Mouse (Mus musculus): ENCODE measurements around the gene Gm20662. TPM values are rescaled to one million over a fixed set of nuclear protein-coding genes. Genes with fewer than 3 reads are reported as not detected.

Gm20662 gene
- polyA plus RNA-seq, 1 experiment from 2014 or later = not detected

- WGBS = 82% methylated on average over 4 of the region's 4 CpGs
These were observed 35.2 kb upstream of the Gm20662 start for GRCm38 (mm10) chr9:107960928-107961327.

GRCm38 (mm10) chr9:107961351-107961762 is 34.8 kb upstream of the Gm20662 start:
- Histone ChIP-seq H3K4me2 (ENCODE audit: low read depth, low read length) (no peak overlapping the region), H3K27ac (ENCODE audit: low read depth, low read length) (peak overlapping the region; percentile 45; the same call in 1 of the 2 replicates), H3K27me3 (ENCODE audit: control insufficient read depth, insufficient read depth, low read length) (no peaks in the 10 kb centered on the region), H3K9me3 (ENCODE audit: control insufficient read depth, low read length) (no peaks in the 10 kb centered on the region), H3K4me1 (ENCODE audit: control insufficient read depth, insufficient read depth, low read length) (peaks cover 4% of the 10 kb centered on the region; the same call in 1 of the 2 replicates), H3K4me3 (ENCODE audit: low read depth, low read length) (no peak overlapping the region), H3K36me3 (ENCODE audit: control insufficient read depth, insufficient read depth, low read length) (no peaks in the 10 kb centered on the region), H3K9ac (replicated peaks; ENCODE audit: low read depth, low read length) (no peak overlapping the region)
- ATAC-seq (ENCODE audit: low read depth) = peak; percentile 56; the same call in 1 of the 2 replicates
- 70% methylated on average over 10 of the region's 10 CpGs for WGBS

More at GRCm38 (mm10) chr9:107960928-107961327, 35.2 kb upstream of the Gm20662 start:
- ATAC-seq (ENCODE audit: low read depth) = no peak
- H3K4me3 ChIP-seq (ENCODE audit: low read depth, low read length) = no peak overlapping the region
- H3K27ac ChIP-seq (ENCODE audit: low read depth, low read length) = peak overlapping the region; percentile 45; the same call in 1 of the 2 replicates
- H3K36me3 ChIP-seq (ENCODE audit: control insufficient read depth, insufficient read depth, low read length) = no peaks in the 10 kb centered on the region
- peaks cover 4% of the 10 kb centered on the region; the same call in 1 of the 2 replicates for H3K4me1 ChIP-seq (ENCODE audit: control insufficient read depth, insufficient read depth, low read length)
- H3K4me2 ChIP-seq (ENCODE audit: low read depth, low read length) = no peak overlapping the region
- H3K9me3 ChIP-seq (ENCODE audit: control insufficient read depth, low read length) = no peaks in the 10 kb centered on the region
- no peak overlapping the region for H3K9ac ChIP-seq (replicated peaks; ENCODE audit: low read depth, low read length)
- no peaks in the 10 kb centered on the region for H3K27me3 ChIP-seq (ENCODE audit: control insufficient read depth, insufficient read depth, low read length)

GRCm38 (mm10) chr9:107961881-107962280 is 34.3 kb upstream of the Gm20662 start:
- Histone ChIP-seq H3K27ac (ENCODE audit: low read depth, low read length) (peak overlapping the region; percentile 45; the same call in 1 of the 2 replicates), H3K27me3 (ENCODE audit: control insufficient read depth, insufficient read depth, low read length) (no peaks in the 10 kb centered on the region), H3K4me2 (ENCODE audit: low read depth, low read length) (no peak overlapping the region), H3K4me1 (ENCODE audit: control insufficient read depth, insufficient read depth, low read length) (peaks cover 4% of the 10 kb centered on the region; the same call in 1 of the 2 replicates), H3K36me3 (ENCODE audit: control insufficient read depth, insufficient read depth, low read length) (no peaks in the 10 kb centered on the region), H3K9ac (replicated peaks; ENCODE audit: low read depth, low read length) (no peak overlapping the region), H3K4me3 (ENCODE audit: low read depth, low read length) (no peak overlapping the region), H3K9me3 (ENCODE audit: control insufficient read depth, low read length) (no peaks in the 10 kb centered on the region)
- ATAC-seq (ENCODE audit: low read depth) = no peak
- WGBS = 59% methylated on average over 5 of the region's 5 CpGs

- H3K9me3 ChIP-seq (ENCODE audit: control insufficient read depth, low read length) = no peaks in the 10 kb centered on the region
- no peak overlapping the region for H3K27ac ChIP-seq (ENCODE audit: low read depth, low read length)
- no peak for ATAC-seq (ENCODE audit: low read depth)
- no peak overlapping the region for H3K4me2 ChIP-seq (ENCODE audit: low read depth, low read length)
- WGBS = 94% methylated on average over 9 of the region's 9 CpGs
- H3K4me1 ChIP-seq (ENCODE audit: control insufficient read depth, insufficient read depth, low read length) = peaks cover 4% of the 10 kb centered on the region; the same call in 1 of the 2 replicates
- H3K27me3 ChIP-seq (ENCODE audit: control insufficient read depth, insufficient read depth, low read length) = no peaks in the 10 kb centered on the region
- H3K36me3 ChIP-seq (ENCODE audit: control insufficient read depth, insufficient read depth, low read length) = no peaks in the 10 kb centered on the region
- no peak overlapping the region for H3K9ac ChIP-seq (replicated peaks; ENCODE audit: low read depth, low read length)
- no peak overlapping the region for H3K4me3 ChIP-seq (ENCODE audit: low read depth, low read length)
These were observed 33.2 kb upstream of the Gm20662 start for GRCm38 (mm10) chr9:107962916-107963315.

GRCm38 (mm10) chr9:107963700-107964099 is 32.4 kb upstream of the Gm20662 start:
- ATAC-seq (ENCODE audit: low read depth) = peak; percentile 54; the same call in 1 of the 2 replicates
- WGBS = 34% methylated on average over 5 of the region's 5 CpGs

GRCm38 (mm10) chr9:107964681-107965080 is 31.5 kb upstream of the Gm20662 start:
- no peak for ATAC-seq (ENCODE audit: low read depth)
- Histone ChIP-seq H3K36me3 (ENCODE audit: control insufficient read depth, insufficient read depth, low read length) (no peaks in the 10 kb centered on the region), H3K9ac (replicated peaks; ENCODE audit: low read depth, low read length) (no peak overlapping the region), H3K27me3 (ENCODE audit: control insufficient read depth, insufficient read depth, low read length) (no peaks in the 10 kb centered on the region), H3K4me3 (ENCODE audit: low read depth, low read length) (no peak overlapping the region), H3K4me1 (ENCODE audit: control insufficient read depth, insufficient read depth, low read length) (peaks cover 4% of the 10 kb centered on the region; the same call in 1 of the 2 replicates), H3K27ac (ENCODE audit: low read depth, low read length) (no peak overlapping the region), H3K9me3 (ENCODE audit: control insufficient read depth, low read length) (no peaks in the 10 kb centered on the region), H3K4me2 (ENCODE audit: low read depth, low read length) (no peak overlapping the region)
- 96% methylated on average over 9 of the region's 9 CpGs for WGBS

More at GRCm38 (mm10) chr9:107963700-107964099, 32.4 kb upstream of the Gm20662 start:
- Histone ChIP-seq H3K4me1 (ENCODE audit: control insufficient read depth, insufficient read depth, low read length) (peaks cover 4% of the 10 kb centered on the region; the same call in 1 of the 2 replicates), H3K4me2 (ENCODE audit: low read depth, low read length) (no peak overlapping the region), H3K4me3 (ENCODE audit: low read depth, low read length) (no peak overlapping the region), H3K36me3 (ENCODE audit: control insufficient read depth, insufficient read depth, low read length) (no peaks in the 10 kb centered on the region), H3K27me3 (ENCODE audit: control insufficient read depth, insufficient read depth, low read length) (no peaks in the 10 kb centered on the region), H3K9me3 (ENCODE audit: control insufficient read depth, low read length) (no peaks in the 10 kb centered on the region), H3K9ac (replicated peaks; ENCODE audit: low read depth, low read length) (no peak overlapping the region), H3K27ac (ENCODE audit: low read depth, low read length) (no peak overlapping the region)

GRCm38 (mm10) chr9:107966676-107967075 is 29.5 kb upstream of the Gm20662 start:
- H3K9ac ChIP-seq (replicated peaks; ENCODE audit: low read depth, low read length) = no peak overlapping the region
- H3K36me3 ChIP-seq (ENCODE audit: control insufficient read depth, insufficient read depth, low read length) = no peaks in the 10 kb centered on the region
- H3K27me3 ChIP-seq (ENCODE audit: control insufficient read depth, insufficient read depth, low read length) = no peaks in the 10 kb centered on the region
- WGBS = 92% methylated on average over 10 of the region's 10 CpGs
- no peak for ATAC-seq (ENCODE audit: low read depth)
- H3K4me2 ChIP-seq (ENCODE audit: low read depth, low read length) = no peak overlapping the region
- no peak overlapping the region for H3K4me3 ChIP-seq (ENCODE audit: low read depth, low read length)
- no peaks in the 10 kb centered on the region for H3K9me3 ChIP-seq (ENCODE audit: control insufficient read depth, low read length)
- H3K27ac ChIP-seq (ENCODE audit: low read depth, low read length) = no peak overlapping the region
- H3K4me1 ChIP-seq (ENCODE audit: control insufficient read depth, insufficient read depth, low read length) = no peaks in the 10 kb centered on the region

- no peak overlapping the region for H3K4me2 ChIP-seq (ENCODE audit: low read depth, low read length)
- no peaks in the 10 kb centered on the region for H3K9me3 ChIP-seq (ENCODE audit: control insufficient read depth, low read length)
- 92% methylated on average over 6 of the region's 6 CpGs for WGBS
- H3K27me3 ChIP-seq (ENCODE audit: control insufficient read depth, insufficient read depth, low read length) = no peaks in the 10 kb centered on the region
- no peaks in the 10 kb centered on the region for H3K36me3 ChIP-seq (ENCODE audit: control insufficient read depth, insufficient read depth, low read length)
- H3K27ac ChIP-seq (ENCODE audit: low read depth, low read length) = no peak overlapping the region
- no peak for ATAC-seq (ENCODE audit: low read depth)
- H3K4me1 ChIP-seq (ENCODE audit: control insufficient read depth, insufficient read depth, low read length) = no peaks in the 10 kb centered on the region
- H3K4me3 ChIP-seq (ENCODE audit: low read depth, low read length) = no peak overlapping the region
- no peak overlapping the region for H3K9ac ChIP-seq (replicated peaks; ENCODE audit: low read depth, low read length)
These were observed 28.7 kb upstream of the Gm20662 start for GRCm38 (mm10) chr9:107967437-107967836.

GRCm38 (mm10) chr9:107968531-107968930 is 27.6 kb upstream of the Gm20662 start:
- Histone ChIP-seq H3K9ac (replicated peaks; ENCODE audit: low read depth, low read length) (no peak overlapping the region), H3K4me3 (ENCODE audit: low read depth, low read length) (no peak overlapping the region), H3K9me3 (ENCODE audit: control insufficient read depth, low read length) (no peaks in the 10 kb centered on the region), H3K4me1 (ENCODE audit: control insufficient read depth, insufficient read depth, low read length) (no peaks in the 10 kb centered on the region), H3K27ac (ENCODE audit: low read depth, low read length) (no peak overlapping the region), H3K36me3 (ENCODE audit: control insufficient read depth, insufficient read depth, low read length) (no peaks in the 10 kb centered on the region), H3K27me3 (ENCODE audit: control insufficient read depth, insufficient read depth, low read length) (no peaks in the 10 kb centered on the region), H3K4me2 (ENCODE audit: low read depth, low read length) (no peak overlapping the region)
- 91% methylated on average over 7 of the region's 7 CpGs for WGBS
- no peak for ATAC-seq (ENCODE audit: low read depth)

Data from neural tube, embryonic 14.5 days (tissue).